Mouse (Mus musculus): ENCODE results near the gene Tsc1. TPM values are rescaled to one million over a fixed set of nuclear protein-coding genes. Genes with fewer than 3 reads are reported as not detected.
A peak's percentile ranks its signal among the peaks of the same experiment; 100 is the strongest.

Gene Tsc1
- polyA plus RNA-seq, 1 experiment from 2014 or later = 40.3 TPM

DNA sequence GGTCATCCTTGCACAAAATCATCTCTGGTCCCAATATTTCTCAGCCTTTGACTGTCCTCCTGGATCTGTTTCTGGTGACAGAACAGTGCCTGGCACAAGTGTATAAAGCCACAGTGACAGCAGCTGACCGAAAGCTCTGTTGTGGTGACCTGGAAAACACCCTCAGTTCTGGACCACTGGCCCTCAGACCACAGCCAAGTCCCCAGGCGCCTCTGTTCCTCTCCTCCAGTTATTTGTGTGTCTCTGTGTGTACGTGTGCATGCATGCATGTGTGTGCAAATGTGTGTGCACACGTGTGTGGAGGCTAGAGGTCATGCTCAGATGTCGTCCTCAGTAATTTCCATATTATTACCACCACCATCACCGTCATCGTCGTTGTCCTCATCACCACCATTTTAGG is 81.4 kb downstream of the Tsc1 start:
- Histone ChIP-seq H3K9me3 (no peaks in the 10 kb centered on the region), H3K27me3 (replicated peaks) (0 out of 2 replicates have a peak, but pooled peaks cover 3% of the 10 kb centered on the region), H3K4me1 (peaks cover 13% of the 10 kb centered on the region), H3K27ac (no peak overlapping the region), H3K9ac (no peak overlapping the region), H3K4me3 (no peak overlapping the region), H3K4me2 (no peak overlapping the region), H3K36me3 (replicated peaks) (no peaks in the 10 kb centered on the region)
- no peak for ATAC-seq (replicated peaks)
- WGBS = 93% methylated on average over 8 of the region's 8 CpGs

DNA sequence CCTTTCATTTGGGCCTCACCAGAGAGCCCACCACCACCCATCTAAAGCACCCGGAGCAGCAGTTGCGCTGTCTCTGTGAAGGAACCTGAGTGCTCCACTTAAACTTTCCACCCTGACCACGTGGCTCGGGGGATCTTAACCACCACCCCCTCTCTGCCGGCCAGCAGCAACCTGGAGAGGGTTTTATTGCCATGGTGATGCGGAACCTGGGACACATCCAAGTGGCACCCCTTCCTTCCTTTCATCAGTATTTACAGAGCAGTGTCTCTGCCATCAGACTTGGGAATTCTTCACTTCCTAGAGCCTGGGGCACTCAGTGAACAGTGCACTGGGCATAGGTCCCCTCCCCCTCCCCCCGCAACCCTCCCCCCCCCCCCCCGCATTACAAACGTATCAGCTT is 82.9 kb downstream of the Tsc1 start:
- Histone ChIP-seq H3K4me2 (no peak overlapping the region), H3K9me3 (no peaks in the 10 kb centered on the region), H3K4me3 (no peak overlapping the region), H3K4me1 (peaks cover 23% of the 10 kb centered on the region), H3K27me3 (replicated peaks) (0 out of 2 replicates have a peak, but pooled peaks cover 3% of the 10 kb centered on the region), H3K36me3 (replicated peaks) (no peaks in the 10 kb centered on the region), H3K27ac (no peak overlapping the region), H3K9ac (no peak overlapping the region)
- ATAC-seq (replicated peaks) = no peak
- 60% methylated on average over 9 of the region's 9 CpGs for WGBS

DNA sequence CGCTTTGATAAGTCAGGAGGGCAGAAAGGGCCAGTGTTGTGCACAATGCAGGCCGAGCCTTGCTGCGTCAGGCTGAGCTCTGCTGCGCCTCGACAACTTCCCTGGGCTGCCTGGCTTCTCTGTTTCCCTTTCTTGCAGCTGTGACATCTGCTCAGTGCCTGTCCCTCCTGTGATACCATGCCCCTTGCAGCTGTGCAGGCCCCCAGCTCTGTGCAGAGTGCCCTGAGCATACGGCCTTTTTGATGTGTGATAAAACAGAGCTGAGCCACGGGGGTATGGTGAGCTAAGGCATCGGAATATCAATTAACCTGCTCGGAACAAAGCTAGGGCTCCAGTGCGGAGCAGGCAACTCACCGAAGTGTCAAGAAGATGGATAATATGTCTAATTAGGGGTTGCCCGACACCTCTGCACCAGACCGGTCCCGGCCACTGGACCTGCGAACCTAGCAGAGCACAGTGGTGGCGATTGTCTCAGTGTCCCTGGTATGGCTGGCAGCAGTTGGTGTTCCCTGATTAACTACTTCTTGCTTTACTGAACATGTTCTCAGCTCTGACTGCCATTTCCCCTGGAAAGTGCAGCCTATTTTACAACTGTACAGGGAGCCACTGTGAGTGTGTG is 86.9 kb downstream of the Tsc1 start:
- Histone ChIP-seq H3K27ac (peak overlapping the region; percentile 76), H3K27me3 (replicated peaks) (no peaks in the 10 kb centered on the region), H3K9me3 (no peaks in the 10 kb centered on the region), H3K9ac (no peak overlapping the region; the same call in 1 of the 2 replicates), H3K36me3 (replicated peaks) (no peaks in the 10 kb centered on the region), H3K4me2 (no peak overlapping the region), H3K4me1 (peaks cover 18% of the 10 kb centered on the region), H3K4me3 (no peak overlapping the region)
- 18% methylated on average over 16 of the region's 16 CpGs for WGBS
- peak; percentile 77 for ATAC-seq (replicated peaks)

DNA sequence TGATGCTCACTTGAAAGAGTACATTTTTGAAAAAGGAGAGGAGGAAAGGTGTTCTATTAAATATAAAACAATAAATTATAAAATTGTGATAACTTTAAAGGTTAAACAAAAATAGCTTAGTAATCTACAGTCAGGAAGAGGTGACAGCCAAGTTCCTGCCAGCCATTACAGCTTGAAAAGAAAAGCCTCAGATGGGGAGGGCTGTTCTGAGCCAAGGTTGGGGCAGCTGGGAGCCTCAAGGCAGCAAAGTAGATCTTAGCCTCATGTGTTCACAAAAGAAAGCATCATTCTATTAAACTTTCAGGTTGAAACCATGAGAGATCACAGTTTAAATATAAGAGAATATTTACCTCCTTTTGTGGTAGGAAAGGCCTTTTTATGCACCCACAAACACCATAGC is 89.6 kb downstream of the Tsc1 start:
- Histone ChIP-seq H3K27me3 (replicated peaks) (no peaks in the 10 kb centered on the region), H3K9ac (no peak overlapping the region), H3K4me3 (no peak overlapping the region), H3K36me3 (replicated peaks) (no peaks in the 10 kb centered on the region), H3K9me3 (no peaks in the 10 kb centered on the region), H3K27ac (no peak overlapping the region), H3K4me2 (no peak overlapping the region), H3K4me1 (peaks cover 14% of the 10 kb centered on the region)
- ATAC-seq (replicated peaks) = no peak

DNA sequence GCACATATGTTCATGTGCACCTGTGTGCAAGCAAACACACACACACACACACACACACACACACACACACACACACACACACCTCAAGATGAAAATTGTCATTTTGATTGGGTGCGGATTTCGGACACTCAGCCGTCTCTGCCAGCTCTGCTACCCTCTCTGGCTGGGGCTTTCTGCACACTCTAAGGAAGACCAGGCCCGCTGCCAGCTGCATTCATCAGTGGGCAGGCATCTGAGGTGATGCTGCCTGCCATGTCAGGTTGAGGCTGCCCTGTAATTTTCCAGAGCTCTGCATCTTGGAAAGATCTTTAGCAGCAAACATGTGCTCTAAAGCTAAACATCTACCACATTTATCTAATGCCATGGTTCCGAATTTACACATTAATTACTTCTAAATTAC is 96.1 kb downstream of the Tsc1 start:
- 73% methylated on average over 5 of the region's 5 CpGs for WGBS
- Histone ChIP-seq H3K36me3 (replicated peaks) (no peaks in the 10 kb centered on the region), H3K9me3 (no peaks in the 10 kb centered on the region), H3K4me3 (no peak overlapping the region), H3K27ac (no peak overlapping the region), H3K4me2 (no peak overlapping the region), H3K9ac (no peak overlapping the region), H3K4me1 (peaks cover 2% of the 10 kb centered on the region; the same call in 1 of the 2 replicates), H3K27me3 (replicated peaks) (no peaks in the 10 kb centered on the region)
- no peak for ATAC-seq (replicated peaks)

DNA sequence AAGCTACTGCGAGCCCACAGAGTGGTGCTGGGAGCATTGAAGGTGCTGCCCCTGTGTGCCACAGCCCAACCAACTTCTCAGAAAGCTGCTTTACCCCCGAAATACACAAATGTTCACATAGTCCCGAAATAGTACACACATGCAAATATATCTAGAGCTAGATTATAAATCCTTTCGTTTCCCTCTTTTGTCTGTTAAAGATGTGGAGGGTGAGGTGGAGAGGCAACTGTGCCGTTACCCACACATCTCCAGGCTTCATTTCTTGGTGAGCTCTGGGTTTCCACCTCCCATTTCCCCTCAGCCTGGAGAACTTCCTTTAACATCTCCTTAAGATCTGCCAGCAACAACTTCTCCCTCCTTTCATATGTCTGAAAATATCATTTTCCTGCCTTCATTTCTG is 99.1 kb downstream of the Tsc1 start:
- WGBS = 79% methylated on average over 5 of the region's 5 CpGs
- no peak overlapping the region for H3K9ac ChIP-seq
- H3K27ac ChIP-seq = no peak overlapping the region
- no peaks in the 10 kb centered on the region for H3K27me3 ChIP-seq (replicated peaks)
- no peak overlapping the region for H3K4me2 ChIP-seq
- no peak for ATAC-seq (replicated peaks)
- peaks cover 8% of the 10 kb centered on the region for H3K4me1 ChIP-seq
- no peak overlapping the region for H3K4me3 ChIP-seq
- no peaks in the 10 kb centered on the region for H3K9me3 ChIP-seq
- H3K36me3 ChIP-seq (replicated peaks) = no peaks in the 10 kb centered on the region

Small RNAs within 50 kb of the gene (microRNA-seq; reads per million reads assigned to microRNA genes)
- gene Gm22824 = not detected
- 2.0 reads per million, percentile 3 among the genes with 10 or more reads in this experiment for gene Mir3088

Other genes with a start within 250 kb of the Tsc1 start
- 20.2 and 20.3 TPM in 2 replicates for gene Ppp1r26, start 194.4 kb upstream of the Tsc1 start, polyA plus RNA-seq (2015; fragmentation: Nextera tagmentation; extraction: Ambion mirVana)
- 2.4 and 2.9 TPM in 2 replicates for gene 1700007K13Rik, start 174.9 kb upstream of the Tsc1 start, polyA plus RNA-seq (2015; fragmentation: Nextera tagmentation; extraction: Ambion mirVana)
- gene Mrps2, start 173.2 kb upstream of the Tsc1 start, polyA plus RNA-seq (2015; fragmentation: Nextera tagmentation; extraction: Ambion mirVana) = 49.7 and 51.4 TPM in 2 replicates
- 1.1 and 1.4 TPM in 2 replicates for gene Gbgt1, start 144.3 kb upstream of the Tsc1 start, polyA plus RNA-seq (2015; fragmentation: Nextera tagmentation; extraction: Ambion mirVana)
- 1.4 and 2.4 TPM in 2 replicates for gene Gm10134, start 135.1 kb upstream of the Tsc1 start, polyA plus RNA-seq (2015; fragmentation: Nextera tagmentation; extraction: Ambion mirVana)
- 92.0 and 94.8 TPM in 2 replicates for gene Ralgds, start 128.1 kb upstream of the Tsc1 start, polyA plus RNA-seq (2015; fragmentation: Nextera tagmentation; extraction: Ambion mirVana)
- gene Cel, start 77.8 kb upstream of the Tsc1 start, polyA plus RNA-seq (2015; fragmentation: Nextera tagmentation; extraction: Ambion mirVana) = 0.10 and 0.13 TPM in 2 replicates
- 48.2 and 49.2 TPM in 2 replicates for gene Gtf3c5, start 57.5 kb upstream of the Tsc1 start, polyA plus RNA-seq (2015; fragmentation: Nextera tagmentation; extraction: Ambion mirVana)
- not detected in 2 replicates for gene Gfi1b, start 19.2 kb upstream of the Tsc1 start, polyA plus RNA-seq (2015; fragmentation: Nextera tagmentation; extraction: Ambion mirVana)
- 2.2 and 2.3 TPM in 2 replicates for gene Spaca9, start 58.5 kb downstream of the Tsc1 start, polyA plus RNA-seq (2015; fragmentation: Nextera tagmentation; extraction: Ambion mirVana)
- gene Ak8, start 58.9 kb downstream of the Tsc1 start, polyA plus RNA-seq (2015; fragmentation: Nextera tagmentation; extraction: Ambion mirVana) = 4.1 and 4.4 TPM in 2 replicates
- gene Gtf3c4, start 199.1 kb downstream of the Tsc1 start, polyA plus RNA-seq (2015; fragmentation: Nextera tagmentation; extraction: Ambion mirVana) = 22.7 and 22.8 TPM in 2 replicates
- 14.9 TPM in 2 replicates for gene Ddx31, start 199.2 kb downstream of the Tsc1 start, polyA plus RNA-seq (2015; fragmentation: Nextera tagmentation; extraction: Ambion mirVana)

Measured in midbrain, embryonic 15.5 days (tissue).